Mouse (Mus musculus): Measurements from ENCODE around the gene Olfr1249.
"Not testable (repeated sequence)": the region's sequence is repeated elsewhere in the genome, so short reads cannot be mapped to it uniquely, and the experiment has no call there.

GRCm38 (mm10) chr2:89618145-89618544, 16.6 kb downstream of the Olfr1249 start, which contains the start of gene Olfr1248:
- TF ChIP-seq POLR2A (IDR thresholded peaks at IDR 0.05; ENCODE audit: extremely low read depth, insufficient read depth, low read length); CTCF (IDR thresholded peaks at IDR 0.05; ENCODE audit: low read depth, low read length): not testable (repeated sequence)
